Mouse (Mus musculus) heart, embryonic 14.5 days (tissue): ENCODE measurements around the gene Tmem184a. TPM values are rescaled to one million over a fixed set of nuclear protein-coding genes. Genes with fewer than 3 reads are reported as not detected.

Experiments
- ATAC-seq: fragments of 200-750 bp; cut with Nextera tagmentation; 2 replicates; pipeline ENCODE4 v1.8.0; 2017; ENCODE audit warnings: low read depth, moderate TSS enrichment; ENCODE audit not compliant: insufficient number of reproducible peaks, insufficient read depth, low FRiP score
- H3K27ac ChIP-seq, 2 experiments: fragments of 200-500 bp in 1 of 2; fragments of 300-500 bp in 1 of 2; sonication (generic) in 1 of 2; replicated peaks in 1 of 2; 2 replicates each; pipeline ENCODE4 v1.5.1; 2012 to 2014; ENCODE audit warnings: low read depth in 2 of 2, low read length in 2 of 2, control low read depth in 1 of 2, mild to moderate bottlenecking in 1 of 2, mixed read lengths in 1 of 2; ENCODE audit not compliant: control insufficient read depth in 1 of 2, insufficient read depth in 1 of 2
- H3K27me3 ChIP-seq: fragments of 300-500 bp; sonication (generic); 2 replicates; pipeline ENCODE4 v1.6.1; 2014; ENCODE audit warnings: mild to moderate bottlenecking, low read length, control low read depth; ENCODE audit not compliant: control insufficient read depth, insufficient read depth
- H3K36me3 ChIP-seq: fragments of 300-500 bp; sonication (generic); 2 replicates; pipeline ENCODE4 v1.6.1; 2014; ENCODE audit warnings: mild to moderate bottlenecking, control low read depth, low read length, mixed read lengths; ENCODE audit not compliant: control insufficient read depth, insufficient read depth
- H3K4me1 ChIP-seq, 2 experiments: fragments of 200-500 bp in 1 of 2; fragments of 300-500 bp in 1 of 2; sonication (generic) in 1 of 2; 2 replicates each; pipeline ENCODE4 v1.6.1; 2012 to 2014; ENCODE audit warnings: low read length in 2 of 2, control low read depth in 1 of 2, mixed read lengths in 1 of 2; ENCODE audit not compliant: control insufficient read depth in 2 of 2, insufficient read depth in 2 of 2
- H3K4me2 ChIP-seq: fragments of 300-500 bp; sonication (generic); 2 replicates; pipeline ENCODE4 v1.6.1; 2014; ENCODE audit warnings: mild to moderate bottlenecking, low read length
- H3K4me3 ChIP-seq, 2 experiments: fragments of 200-500 bp in 1 of 2; fragments of 300-500 bp in 1 of 2; sonication (generic) in 1 of 2; 2 replicates each; pipeline ENCODE4 v1.5.1; 2012 to 2014; ENCODE audit warnings: low read length in 2 of 2, mild to moderate bottlenecking in 2 of 2, control low read depth in 1 of 2, low read depth in 1 of 2, moderate library complexity in 1 of 2; ENCODE audit not compliant: control insufficient read depth in 1 of 2, insufficient read depth in 1 of 2
- H3K9ac ChIP-seq: fragments of 300-500 bp; sonication (generic); 2 replicates; pipeline ENCODE4 v1.6.1; 2014; ENCODE audit warnings: mild to moderate bottlenecking, low read length
- H3K9me3 ChIP-seq: fragments of 300-500 bp; sonication (generic); 2 replicates; pipeline ENCODE4 v1.6.1; 2016; ENCODE audit warnings: low read length, control low read depth; ENCODE audit not compliant: control insufficient read depth
- WGBS: fragments of 180-500 bp; shearing (Covaris S2); extraction: QIAGEN DNeasy Blood & Tissue Kit; methylation state at CpG from one replicate; pipeline ENCODE4 v1.1.7; 2014; 5-methylcytosine and 5-hydroxymethylcytosine counted together
- polyA plus RNA-seq: library from polyadenylated mRNA; unstranded; fragments of >200 nt; fragmentation: Nextera tagmentation; extraction: Ambion mirVana; gene quantifications from 2 replicates; pipeline ENCODE4 v1.2.1, GENCODE M21; 2014

Gene Tmem184a
- polyA plus RNA-seq, 1 experiment from 2014 or later, result 0.19 TPM

- H3K4me1 ChIP-seq, result no peaks in the 10 kb centered on the region
- ATAC-seq, result no peak
- H3K36me3 ChIP-seq, result no peaks in the 10 kb centered on the region
- no peak overlapping the region for H3K9ac ChIP-seq
- 50% methylated on average over 7 of the region's 7 CpGs for WGBS
- H3K27ac ChIP-seq, result no peak overlapping the region
- no peak overlapping the region for H3K4me3 ChIP-seq
- no peaks in the 10 kb centered on the region for H3K9me3 ChIP-seq
- no peak overlapping the region for H3K4me2 ChIP-seq
- H3K27me3 ChIP-seq, result no peaks in the 10 kb centered on the region; the same call in 1 of the 2 replicates
These were observed 12.4 kb upstream of the Tmem184a start for GRCm38 (mm10) chr5:139832125-139832524.

GRCm38 (mm10) chr5:139830734-139831133 is 11.0 kb upstream of the Tmem184a start:
- 83% methylated on average over 3 of the region's 3 CpGs for WGBS
- no peak for ATAC-seq

GRCm38 (mm10) chr5:139829384-139829783 is 9.7 kb upstream of the Tmem184a start:
- WGBS, result 63% methylated on average over 13 of the region's 13 CpGs

More at GRCm38 (mm10) chr5:139830734-139831133, 11.0 kb upstream of the Tmem184a start:
- no peak overlapping the region for H3K27ac ChIP-seq
- H3K9me3 ChIP-seq, result no peaks in the 10 kb centered on the region
- no peak overlapping the region for H3K9ac ChIP-seq
- H3K4me3 ChIP-seq, result no peak overlapping the region
- H3K36me3 ChIP-seq, result no peaks in the 10 kb centered on the region
- no peak overlapping the region for H3K4me2 ChIP-seq
- peaks cover 5 to 6% of the 10 kb centered on the region in 2 experiments for H3K4me1 ChIP-seq
- H3K27me3 ChIP-seq, result no peaks in the 10 kb centered on the region

GRCm38 (mm10) chr5:139827593-139827992 is 7.9 kb upstream of the Tmem184a start:
- ATAC-seq, result no peak
- Histone ChIP-seq H3K4me3 (no peak overlapping the region), H3K36me3 (peaks cover 21% of the 10 kb centered on the region), H3K9me3 (no peaks in the 10 kb centered on the region), H3K4me2 (no peak overlapping the region), H3K27me3 (no peaks in the 10 kb centered on the region), H3K27ac (no peak overlapping the region), H3K4me1 (peaks cover 7 to 10% of the 10 kb centered on the region in 2 experiments), H3K9ac (no peak overlapping the region)
- WGBS, result 92% methylated on average over 1 of the region's 1 CpGs

More at GRCm38 (mm10) chr5:139829384-139829783, 9.7 kb upstream of the Tmem184a start:
- no peaks in the 10 kb centered on the region for H3K27me3 ChIP-seq
- no peak overlapping the region for H3K4me3 ChIP-seq
- H3K9ac ChIP-seq, result no peak overlapping the region
- peaks cover 7 to 10% of the 10 kb centered on the region in 2 experiments for H3K4me1 ChIP-seq
- no peak overlapping the region for H3K27ac ChIP-seq
- H3K9me3 ChIP-seq, result no peaks in the 10 kb centered on the region
- no peak overlapping the region for H3K4me2 ChIP-seq
- no peak for ATAC-seq
- peaks cover 5% of the 10 kb centered on the region; the same call in 1 of the 2 replicates for H3K36me3 ChIP-seq

- Histone ChIP-seq H3K27ac (peak within 1 kb of the TSS; percentile 60 to 68), H3K36me3 (peaks cover 29% of the 10 kb centered on the region), H3K9ac (peak within 1 kb of the TSS; percentile 92), H3K27me3 (no peaks in the 10 kb centered on the region), H3K4me3 (peak within 1 kb of the TSS; percentile 83 to 100), H3K4me2 (peak within 1 kb of the TSS; percentile 91), H3K9me3 (no peaks in the 10 kb centered on the region), H3K4me1 (peaks cover 7 to 10% of the 10 kb centered on the region in 2 experiments)
- WGBS, result under 1% methylated on average over 43 of the region's 43 CpGs
- peak; percentile 72 for ATAC-seq
These were observed 6.8 kb upstream of the Tmem184a start, which contains the start of the genes Gm26938 and Psmg3 for GRCm38 (mm10) chr5:139826357-139827055. TSS of gene Gm26938 (minus strand) at chr5:139826407. TSS of gene Psmg3 (minus strand) at chr5:139826885.

- Histone ChIP-seq H3K9ac (peak overlapping the region; percentile 92), H3K27ac (no peak overlapping the region), H3K4me3 (peak overlapping the region; percentile 83 to 100), H3K4me1 (peaks cover 7 to 10% of the 10 kb centered on the region in 2 experiments), H3K27me3 (no peaks in the 10 kb centered on the region), H3K4me2 (peak overlapping the region; percentile 91), H3K9me3 (no peaks in the 10 kb centered on the region), H3K36me3 (peaks cover 29% of the 10 kb centered on the region)
- ATAC-seq, result no peak
- WGBS, result 44% methylated on average over 11 of the region's 11 CpGs
These were observed 6.2 kb upstream of the Tmem184a start for GRCm38 (mm10) chr5:139825947-139826346.

- Histone ChIP-seq H3K27me3 (no peaks in the 10 kb centered on the region), H3K36me3 (peaks cover 29% of the 10 kb centered on the region), H3K4me2 (no peak overlapping the region), H3K27ac (no peak overlapping the region), H3K9ac (no peak overlapping the region), H3K4me3 (no peak overlapping the region), H3K9me3 (no peaks in the 10 kb centered on the region), H3K4me1 (peaks cover 7 to 10% of the 10 kb centered on the region in 2 experiments)
- no peak for ATAC-seq
- 95% methylated on average over 10 of the region's 10 CpGs for whole genome bisulfite sequencing
These were observed 4.8 kb upstream of the Tmem184a start for GRCm38 (mm10) chr5:139824531-139824930.
